Mouse (Mus musculus) left cerebral cortex, postnatal 36 days (tissue): ENCODE results near the gene Csmd2. TPM values are rescaled to one million over a fixed set of nuclear protein-coding genes. Genes with fewer than 3 reads are reported as not detected.

ENCODE experiments used
- DNase-seq, 2 experiments: peaks; one replicate each; pipeline ENCODE4 v3.0.0; 2021 to 2022; ENCODE audit warnings: low spot score in 2 of 2, mixed read lengths in 1 of 2
- intact Hi-C: fragments of 180-260 bp; cut with DNase I; formaldehyde crosslinking; loops from one replicate; pipeline ENCODE4 v1.15.1; 2025
- total RNA-seq, 2 experiments: library from RNA; stranded (reverse); gene quantifications; 2 replicates each; pipeline ENCODE4 v1.2.3; 2021

Gene Csmd2
- total RNA-seq, 2 experiments from 2014 or later = 48.3 to 73.3 TPM

DNA sequence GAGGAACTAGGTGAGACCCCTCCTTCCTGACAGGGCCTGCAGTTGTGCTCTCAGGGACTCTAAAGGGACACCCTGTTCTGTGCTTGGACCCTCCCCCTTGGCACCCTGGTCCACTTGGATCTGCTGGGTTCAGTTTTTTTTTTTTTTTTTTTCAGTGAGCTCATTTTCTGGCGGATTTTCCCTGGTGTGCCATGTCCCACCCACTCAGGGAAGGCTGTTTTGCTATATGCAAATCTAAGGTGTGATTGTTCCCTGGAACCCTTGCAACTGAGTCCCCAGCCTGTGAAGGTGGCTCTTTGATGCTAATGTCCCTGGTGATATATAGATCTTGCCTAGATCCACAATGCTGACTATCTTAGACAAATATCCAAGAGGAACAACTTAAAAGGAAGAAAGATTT lies 297.4 kb downstream of the Csmd2 start:
- DNase-seq = no peak
- intact Hi-C loops = no loop called here

DNA sequence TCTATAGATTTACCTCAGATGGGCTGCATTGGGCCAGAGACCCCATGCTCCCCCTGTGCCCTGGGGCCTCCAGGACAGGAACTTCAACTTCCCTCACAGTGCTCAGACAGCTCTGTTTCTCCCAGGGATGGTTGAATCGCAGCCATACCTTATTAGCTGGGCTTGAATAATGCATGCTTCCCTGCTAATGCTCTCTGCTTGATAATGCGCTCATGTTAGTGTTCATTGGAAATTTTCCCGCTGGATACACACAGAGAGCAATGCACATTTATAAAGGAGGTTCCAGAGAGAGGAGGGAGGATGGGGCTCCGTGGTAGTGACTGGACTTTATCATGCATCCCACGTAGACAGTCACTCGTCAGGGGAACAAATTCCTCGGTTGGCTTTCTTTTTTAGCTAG lies 300.4 kb downstream of the Csmd2 start:
- no peak for DNase-seq
- intact Hi-C loops = no loop called here

DNA sequence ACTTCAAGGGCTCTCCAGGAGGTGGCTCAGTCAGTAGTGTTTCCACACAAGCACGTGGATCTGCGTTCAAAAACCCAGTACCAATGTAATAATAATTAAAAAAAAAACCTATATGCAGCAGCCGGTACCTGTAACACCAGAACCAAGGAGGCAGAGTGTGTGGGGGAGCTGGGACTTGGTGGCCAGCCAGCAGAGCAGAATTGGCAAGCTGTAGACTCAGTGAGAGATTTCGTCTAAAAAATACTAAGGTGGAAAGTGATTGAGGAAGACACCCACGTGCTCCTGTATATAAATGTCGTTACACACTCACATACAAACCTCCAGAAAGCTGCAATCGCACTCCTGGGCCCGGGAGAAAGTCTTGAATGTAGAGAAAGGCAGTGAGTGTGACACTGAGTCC lies 316.4 kb downstream of the Csmd2 start:
- intact Hi-C loops = no loop called here

DNA sequence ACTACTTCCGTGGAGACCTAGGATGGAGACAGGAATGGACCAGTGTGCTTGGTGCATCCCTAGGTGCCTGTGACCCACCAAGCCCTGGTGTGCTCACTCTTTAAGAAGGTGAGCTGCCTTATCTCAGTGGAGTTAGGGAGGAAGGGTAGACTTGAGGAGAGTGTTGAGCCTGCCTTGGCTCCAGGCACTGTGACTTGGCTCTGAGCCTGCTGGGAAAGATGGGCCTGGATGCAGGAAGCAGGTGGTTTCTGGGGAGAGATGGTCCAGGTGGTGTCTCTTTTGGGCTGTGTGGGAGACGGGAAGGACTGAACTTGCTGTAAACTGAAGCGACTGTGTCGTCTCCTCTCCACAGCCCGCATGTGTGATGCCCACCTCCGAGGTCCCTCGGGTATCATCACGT lies 318.4 kb downstream of the Csmd2 start:
- intact Hi-C loops = loop anchor here (5.0 kb wide), 1 partner anchor 919 kb away; no protein-coding TSS in a partner anchor
- DNase-seq = no peak

More for the DNA sequence above, 316.4 kb downstream of the Csmd2 start:
- DNase-seq = peak; percentile 68 to 82

DNA sequence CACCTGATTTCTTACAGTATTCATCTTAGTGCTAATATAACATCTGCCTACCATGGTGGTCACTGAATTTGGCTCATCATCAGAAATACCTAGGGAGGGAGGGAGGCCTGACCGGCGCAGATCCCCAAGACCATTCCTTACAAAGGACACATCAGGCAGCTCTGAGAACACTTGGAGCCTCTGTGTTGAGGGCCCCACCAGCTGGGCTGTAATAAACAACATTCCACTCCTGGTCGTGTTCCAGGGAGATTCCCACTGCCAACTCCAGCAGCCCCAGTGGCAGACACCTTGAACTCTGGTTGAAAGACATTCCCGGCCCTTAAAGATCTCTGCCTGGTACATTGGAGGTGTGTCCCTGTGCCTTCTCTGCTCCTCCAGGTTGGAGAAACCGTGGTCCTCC lies 327.7 kb downstream of the Csmd2 start:
- intact Hi-C loops = no loop called here
- no peak for DNase-seq

DNA sequence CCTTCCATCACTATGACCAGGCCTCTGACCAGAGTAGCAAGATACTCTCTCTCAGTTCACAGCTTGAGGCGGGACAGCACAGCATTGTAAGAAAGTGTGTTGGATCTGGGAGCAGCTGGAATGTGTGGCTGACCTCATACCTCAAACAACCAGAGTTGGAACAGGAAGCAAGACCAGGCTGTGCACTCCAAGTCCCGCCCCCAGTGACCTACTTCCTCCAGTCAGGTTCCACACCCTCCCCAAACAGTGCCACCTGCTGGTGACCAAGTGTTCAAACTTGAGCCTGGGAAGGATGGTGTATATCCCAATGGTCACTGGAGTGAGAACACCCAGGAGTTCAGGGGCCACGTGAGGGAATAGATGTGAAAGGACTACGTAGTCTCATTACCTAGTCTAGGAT lies 330.3 kb downstream of the Csmd2 start:
- DNase-seq = no peak
- intact Hi-C loops = no loop called here

DNA sequence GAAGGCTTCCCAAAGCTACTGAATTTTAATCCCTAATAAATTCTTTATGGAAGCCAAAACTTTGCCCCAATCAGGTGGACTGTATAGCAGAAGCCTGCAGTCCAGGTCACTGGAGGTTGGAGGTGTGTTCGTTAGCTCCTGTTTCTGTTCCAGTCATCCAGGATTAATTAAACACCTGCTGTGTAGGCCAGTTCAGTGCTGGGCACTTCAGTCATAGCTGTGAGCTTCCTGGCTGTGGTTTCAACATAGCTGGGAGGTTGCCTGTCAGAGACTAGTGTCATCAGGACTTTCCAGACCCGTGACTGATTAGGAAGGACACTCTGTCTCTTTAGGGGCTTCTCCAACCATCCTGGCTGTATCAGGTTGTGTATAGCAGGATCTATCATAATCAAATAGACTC lies 337.9 kb downstream of the Csmd2 start:
- intact Hi-C loops = no loop called here
- no peak for DNase-seq

DNA sequence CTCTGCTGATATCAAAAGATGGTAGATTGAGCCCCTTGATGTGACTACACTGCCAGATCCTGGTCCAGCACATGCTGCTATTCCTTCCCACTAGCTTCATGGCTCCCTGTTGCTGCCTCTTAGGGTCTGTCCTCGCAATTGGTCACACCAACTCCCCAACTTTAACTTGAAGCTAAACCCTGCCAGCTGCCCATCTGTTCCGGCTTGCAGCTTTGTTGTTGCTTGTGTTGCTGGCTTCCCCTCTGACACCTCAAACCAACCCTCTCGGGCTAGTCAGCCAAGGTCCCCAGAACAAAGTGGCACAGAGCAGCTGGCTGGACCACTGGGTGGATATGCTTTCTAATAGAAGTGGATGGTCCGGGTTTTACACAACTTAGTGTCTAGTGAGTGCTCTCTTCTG lies 339.1 kb downstream of the Csmd2 start:
- DNase-seq = no peak
- intact Hi-C loops = no loop called here

DNA sequence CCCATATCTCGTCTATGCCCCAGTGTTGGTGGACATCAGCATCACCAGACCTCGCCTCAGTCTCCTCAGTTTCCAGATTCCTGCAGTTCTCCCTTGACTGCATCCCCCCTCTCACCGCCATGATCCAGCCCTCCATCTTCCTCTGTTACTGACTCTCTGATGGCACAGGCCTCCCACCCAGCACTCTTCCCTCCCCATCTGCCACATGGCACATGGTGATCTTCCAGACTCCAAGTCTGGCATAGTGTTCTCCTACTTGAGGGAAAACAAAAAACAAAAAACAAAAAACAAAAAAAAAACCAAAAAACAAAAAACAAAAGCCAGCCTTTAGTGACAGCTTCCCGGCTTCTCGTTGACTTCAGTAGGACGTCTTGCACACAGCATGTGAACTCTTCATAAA lies 339.8 kb downstream of the Csmd2 start:
- DNase-seq = no peak
- intact Hi-C loops = no loop called here

DNA sequence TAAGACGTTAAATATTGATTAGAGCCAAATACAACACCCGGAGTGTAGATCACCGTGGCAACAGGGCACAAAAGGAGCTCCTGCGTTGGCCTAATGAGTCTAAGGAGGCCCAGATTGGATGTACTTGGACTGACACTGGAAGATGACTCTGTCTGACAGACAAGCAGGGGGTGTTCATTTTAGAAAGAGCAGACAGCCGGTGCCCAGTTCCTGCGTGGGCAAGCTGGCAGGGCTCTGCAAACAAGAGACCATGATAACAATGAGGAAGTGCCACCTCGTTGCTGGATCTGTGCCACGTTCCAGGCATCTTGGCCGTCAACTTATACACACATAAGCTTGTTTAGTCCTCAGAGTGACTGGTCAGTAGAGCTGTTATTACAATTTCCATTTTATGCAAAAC lies 342.9 kb downstream of the Csmd2 start:
- intact Hi-C loops = no loop called here
- DNase-seq = peak; percentile 42 to 49

DNA sequence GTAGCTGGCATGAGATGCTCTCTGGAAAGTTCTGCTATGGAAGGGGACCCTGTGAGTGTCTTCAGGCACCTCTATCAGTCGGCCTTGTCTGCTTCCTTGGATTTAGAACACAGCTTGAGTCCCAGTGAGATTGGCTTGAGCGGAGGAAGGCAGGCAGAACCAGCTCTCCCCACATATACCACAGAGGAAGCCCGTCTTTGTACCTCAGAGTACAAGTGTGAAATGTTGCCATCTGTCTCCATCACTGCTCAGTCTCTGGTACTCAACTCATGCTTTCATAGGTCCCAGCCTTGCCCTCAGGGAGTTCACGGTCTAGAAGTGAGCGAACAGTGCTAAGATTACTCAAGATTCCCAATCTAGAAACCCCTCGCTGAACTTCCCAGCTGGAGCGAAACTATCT lies 352.8 kb downstream of the Csmd2 start:
- DNase-seq = no peak
- intact Hi-C loops = no loop called here

DNA sequence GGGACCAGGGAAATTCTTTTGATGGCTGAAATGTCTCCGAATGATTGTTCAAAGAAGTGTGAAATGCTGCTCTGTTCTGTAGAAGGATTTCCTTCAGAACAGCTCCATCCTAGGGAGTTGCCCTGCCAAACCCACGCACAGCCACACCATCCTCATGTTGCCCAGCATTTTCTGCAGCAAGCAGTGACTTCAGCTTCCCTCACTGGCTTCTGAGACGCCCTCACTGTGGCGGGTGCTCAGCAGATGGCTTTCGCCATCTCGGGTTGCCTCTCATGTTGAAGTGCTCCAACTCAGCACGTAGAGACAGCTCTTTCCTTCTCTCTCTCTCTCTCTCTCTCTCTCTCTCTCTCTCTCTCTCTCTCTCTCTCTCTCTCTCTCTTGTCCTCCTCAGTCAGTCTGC lies 353.7 kb downstream of the Csmd2 start:
- intact Hi-C loops = no loop called here
- DNase-seq = peak; percentile 37 to 57

DNA sequence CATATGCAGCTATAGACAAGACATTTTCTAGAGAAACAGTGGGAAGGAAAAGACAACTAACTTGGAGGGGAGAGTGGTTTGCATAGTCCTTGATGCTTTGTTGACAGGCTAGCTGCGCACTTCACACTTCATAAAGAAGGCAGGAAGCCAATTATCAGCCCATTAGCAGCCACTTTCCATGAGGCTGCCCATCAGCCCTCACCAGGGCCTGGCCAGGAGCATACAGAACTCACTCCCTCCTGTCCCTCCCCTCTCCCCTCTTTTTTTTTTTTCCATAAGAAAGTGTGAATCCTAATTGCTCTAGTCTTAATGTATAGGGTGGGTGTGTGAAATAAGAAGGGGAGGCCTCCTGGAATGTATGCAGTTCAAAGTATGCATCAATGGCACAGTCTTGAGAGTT lies 354.6 kb downstream of the Csmd2 start:
- intact Hi-C loops = no loop called here
- no peak for DNase-seq

DNA sequence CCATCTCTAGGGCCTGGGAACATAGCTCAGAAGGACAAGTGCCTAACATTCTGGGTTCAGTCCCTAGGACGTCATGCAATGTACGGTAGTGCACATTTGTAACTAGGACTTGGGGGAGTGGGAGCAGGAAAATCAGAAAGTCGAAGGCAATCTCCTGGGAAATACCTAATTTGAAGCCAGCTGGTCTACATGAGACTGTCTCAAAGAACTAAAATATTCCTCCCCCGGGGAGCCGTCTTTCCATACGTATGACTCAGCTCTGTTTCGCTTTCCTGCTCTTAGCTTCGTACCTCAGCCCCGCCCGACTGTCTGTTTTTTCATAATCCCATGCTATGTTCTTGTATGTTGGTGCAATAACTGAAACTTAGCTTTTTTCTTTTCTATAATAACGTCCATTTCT lies 371.1 kb downstream of the Csmd2 start:
- DNase-seq = peak; percentile 38 to 40
- intact Hi-C loops = no loop called here

DNA sequence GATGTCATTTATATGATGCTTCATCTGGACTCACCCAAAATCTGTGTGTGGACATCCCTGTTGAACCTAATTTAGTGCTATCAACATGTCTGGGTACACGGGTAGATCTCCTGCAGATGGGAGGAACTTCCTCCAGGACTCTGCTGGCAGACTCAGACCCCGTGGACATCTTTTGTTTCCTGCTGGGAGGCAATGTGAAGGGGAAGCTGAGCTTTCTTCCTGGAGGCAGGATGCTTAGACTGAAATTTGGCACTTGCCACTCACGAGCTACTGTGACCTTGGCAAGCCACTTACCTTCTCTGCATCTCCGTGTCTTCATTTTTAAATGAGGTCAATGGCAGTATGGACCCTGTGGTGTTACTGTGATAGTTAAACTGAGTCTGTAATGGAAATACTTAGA lies 378.2 kb downstream of the Csmd2 start:
- intact Hi-C loops = no loop called here
- no peak for DNase-seq

DNA sequence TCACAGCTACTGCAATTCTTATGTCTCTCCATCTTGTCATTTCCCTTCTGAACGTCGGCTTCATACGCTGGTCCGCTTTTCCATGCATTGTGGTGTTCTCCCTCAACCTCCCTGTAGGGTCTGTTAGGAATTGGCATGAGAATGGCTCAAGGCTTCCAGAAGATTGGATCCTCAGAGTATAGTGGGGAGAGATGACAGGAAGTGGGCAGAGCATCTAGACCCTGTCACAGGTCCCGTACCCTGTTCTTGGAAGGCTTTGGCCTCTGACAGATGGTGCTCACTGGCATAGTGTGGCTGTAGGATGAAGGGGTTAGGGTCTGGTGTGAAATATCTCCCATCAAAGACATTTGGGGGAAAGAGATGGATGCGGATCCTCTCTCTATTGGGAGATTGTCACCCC lies 380.4 kb downstream of the Csmd2 start:
- intact Hi-C loops = no loop called here
- DNase-seq = no peak

DNA sequence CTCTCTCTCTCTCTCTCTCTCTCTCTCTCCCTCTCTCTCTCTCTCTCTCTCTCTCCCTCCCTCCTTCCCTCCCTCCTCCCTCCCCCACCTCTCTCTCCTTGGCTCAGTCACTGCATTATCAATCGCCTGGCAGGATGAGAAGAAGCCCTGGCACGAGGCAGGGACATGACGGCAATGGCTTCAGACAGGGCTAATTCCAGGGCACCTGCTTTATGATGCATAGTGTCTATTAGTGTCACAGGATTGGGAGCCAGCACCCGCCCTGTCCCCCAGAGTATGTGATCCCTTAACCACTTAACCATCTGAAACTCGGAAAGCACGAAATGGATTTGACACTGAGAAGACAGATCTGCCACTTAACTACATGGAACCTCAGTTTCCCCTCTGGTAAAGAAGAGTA lies 384.1 kb downstream of the Csmd2 start:
- intact Hi-C loops = no loop called here
- DNase-seq = no peak

DNA sequence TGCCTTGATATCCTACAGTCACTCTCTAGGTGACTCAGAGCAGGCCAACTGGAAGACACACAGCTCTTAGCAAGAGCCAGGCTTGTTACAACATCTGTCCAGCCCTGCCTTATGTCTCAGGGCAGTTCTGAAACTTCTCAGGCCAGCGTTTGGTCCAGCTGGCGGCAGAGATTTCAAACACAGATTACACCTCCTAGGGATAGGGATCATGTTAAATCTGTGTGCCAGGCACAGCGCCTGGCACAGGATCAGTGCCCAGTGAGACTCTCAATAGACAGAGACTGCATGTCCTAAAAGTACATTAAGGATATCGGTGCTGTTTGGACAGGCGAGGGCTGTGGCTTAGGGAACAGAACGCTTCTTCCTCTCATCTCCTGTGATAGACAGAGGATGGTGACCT lies 385.5 kb downstream of the Csmd2 start:
- DNase-seq = no peak
- intact Hi-C loops = no loop called here

DNA sequence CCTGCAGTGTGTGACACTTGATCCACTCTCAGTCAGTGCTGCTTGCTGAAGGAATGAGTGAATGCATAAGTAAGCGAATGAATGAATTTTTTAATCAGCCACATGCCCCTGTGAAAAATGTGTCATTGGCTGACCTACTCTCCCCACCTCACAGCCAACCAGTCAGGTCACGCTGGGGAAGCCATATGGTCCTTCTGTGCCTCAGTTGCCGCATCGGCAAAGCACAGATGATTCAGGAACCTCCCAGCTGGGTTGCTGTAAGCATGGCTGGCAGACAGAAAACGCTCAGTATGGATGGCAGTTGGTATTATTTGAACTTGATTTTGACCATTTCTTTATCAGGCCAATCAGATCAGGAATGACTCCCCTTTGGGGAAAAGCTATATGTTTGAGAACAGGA lies 386.4 kb downstream of the Csmd2 start:
- intact Hi-C loops = no loop called here
- DNase-seq = no peak

DNA sequence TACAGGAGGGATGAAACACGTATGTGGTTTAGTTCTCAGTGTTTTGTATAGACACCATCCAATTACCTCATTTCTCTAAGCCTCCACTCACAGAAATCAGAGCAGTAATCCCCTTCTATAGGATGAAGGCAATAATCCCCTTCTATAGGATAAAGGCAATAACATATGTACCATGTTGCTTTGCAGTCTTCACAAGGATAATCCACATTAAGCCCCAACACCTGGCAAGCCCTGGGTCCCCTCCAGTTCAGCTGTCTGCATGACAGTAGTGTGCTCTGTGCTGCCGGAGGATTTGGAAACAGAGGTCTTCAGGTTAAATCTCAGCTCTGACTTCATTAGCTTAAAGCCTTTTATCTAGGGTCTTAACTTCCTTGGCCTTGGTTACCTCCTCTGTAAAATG lies 391.3 kb downstream of the Csmd2 start:
- DNase-seq = no peak
- intact Hi-C loops = no loop called here

DNA sequence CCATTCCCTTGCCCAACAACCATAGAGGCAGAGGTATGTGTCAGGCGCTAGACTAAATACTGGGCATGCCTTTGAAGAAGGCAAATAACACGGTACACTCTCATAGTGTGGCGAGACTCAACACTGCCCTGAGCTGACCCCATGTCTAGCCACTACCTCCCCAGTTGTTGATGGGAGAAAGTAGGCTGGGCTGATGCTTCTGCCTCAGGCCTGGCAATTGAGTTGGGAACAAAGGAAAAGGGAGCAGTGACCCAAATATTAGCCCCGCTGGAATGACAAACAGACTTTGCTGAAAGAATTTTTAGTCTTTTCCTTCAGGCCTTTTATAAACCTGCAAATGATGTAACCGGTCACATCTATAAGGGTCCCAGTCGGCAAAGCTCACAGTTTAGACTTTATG lies 393.7 kb downstream of the Csmd2 start:
- DNase-seq = no peak
- intact Hi-C loops = no loop called here

DNA sequence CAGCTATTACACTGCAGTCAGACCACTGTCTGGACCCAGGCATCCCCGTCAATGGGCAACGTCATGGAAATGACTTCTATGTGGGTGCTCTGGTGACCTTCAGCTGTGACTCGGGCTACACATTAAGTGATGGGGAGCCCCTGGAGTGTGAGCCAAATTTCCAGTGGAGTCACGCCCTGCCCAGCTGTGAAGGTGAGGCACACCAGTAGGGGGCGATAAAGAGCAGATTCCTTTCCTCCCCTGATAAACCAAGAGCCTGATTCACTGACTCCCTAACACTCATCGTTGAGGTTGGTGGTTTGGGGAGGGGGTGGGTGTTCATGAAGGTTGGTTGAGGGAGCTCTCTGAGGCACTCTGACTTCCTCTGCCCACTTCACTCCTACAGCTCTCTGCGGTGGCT lies 396.1 kb downstream of the Csmd2 start:
- intact Hi-C loops = no loop called here
- no peak for DNase-seq

DNA sequence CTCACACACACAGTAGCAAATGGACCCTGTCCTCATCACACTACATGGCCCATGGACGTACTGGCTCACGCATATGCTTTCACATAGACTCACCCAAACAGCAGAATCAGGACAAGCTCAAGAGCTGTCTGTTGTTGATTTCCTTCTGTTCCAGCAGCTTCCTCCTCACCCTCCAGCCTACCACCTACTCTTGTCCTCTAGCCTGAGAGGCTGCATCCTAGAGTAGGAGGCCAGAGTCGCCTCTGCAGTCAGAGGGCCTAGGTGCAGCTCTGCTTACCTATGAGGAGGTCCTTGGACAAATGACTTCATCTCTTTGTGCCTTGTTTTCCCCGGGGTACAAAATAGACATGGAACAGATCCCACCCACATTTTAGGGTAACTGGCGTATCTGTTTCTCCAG lies 403.8 kb downstream of the Csmd2 start:
- DNase-seq = no peak
- intact Hi-C loops = no loop called here
